Mouse (Mus musculus) hindbrain, embryonic 12.5 days (tissue): ENCODE measurements around the gene Sh3bp5. TPM values are rescaled to one million over a fixed set of nuclear protein-coding genes. Genes with fewer than 3 reads are reported as not detected.

Experiments
- ATAC-seq: fragments of 200-750 bp; cut with Nextera tagmentation; 2 replicates; pipeline ENCODE4 v1.8.0; 2017; ENCODE audit warnings: moderate TSS enrichment; ENCODE audit not compliant: low FRiP score
- H3K27ac ChIP-seq: fragments of 300-500 bp; sonication (generic); 2 replicates; pipeline ENCODE4 v1.5.1; 2016; ENCODE audit warnings: mild to moderate bottlenecking
- H3K27me3 ChIP-seq: fragments of 300-500 bp; sonication (generic); 2 replicates; pipeline ENCODE4 v1.6.1; 2016; ENCODE audit warnings: mild to moderate bottlenecking
- H3K36me3 ChIP-seq: fragments of 300-500 bp; sonication (generic); 2 replicates; pipeline ENCODE4 v1.6.1; 2016; ENCODE audit warnings: mild to moderate bottlenecking
- H3K4me1 ChIP-seq: fragments of 300-500 bp; sonication (generic); 2 replicates; pipeline ENCODE4 v1.6.1; 2016
- H3K4me2 ChIP-seq: fragments of 300-500 bp; sonication (generic); replicated peaks from 2 replicates; pipeline ENCODE4 v1.6.1; 2016; ENCODE audit warnings: mild to moderate bottlenecking
- H3K4me3 ChIP-seq: fragments of 300-500 bp; sonication (generic); 2 replicates; pipeline ENCODE4 v1.5.1; 2016; ENCODE audit warnings: mild to moderate bottlenecking
- H3K9ac ChIP-seq: fragments of 300-500 bp; sonication (generic); 2 replicates; pipeline ENCODE4 v1.6.1; 2016; ENCODE audit warnings: mild to moderate bottlenecking, moderate library complexity
- H3K9me3 ChIP-seq: fragments of 300-500 bp; sonication (generic); replicated peaks from 2 replicates; pipeline ENCODE4 v1.6.1; 2016; ENCODE audit warnings: mild to moderate bottlenecking
- WGBS: fragments of 180-500 bp; shearing (Covaris S2); methylation state at CpG from one replicate; pipeline ENCODE4 v1.1.7; 2016; 5-methylcytosine and 5-hydroxymethylcytosine counted together
- polyA plus RNA-seq: library from polyadenylated mRNA; unstranded; fragments of >200 nt; fragmentation: Nextera tagmentation; extraction: Ambion mirVana; gene quantifications from 2 replicates; pipeline ENCODE4 v1.2.1, GENCODE M21; 2016

Gene Sh3bp5
- polyA plus RNA-seq, 1 experiment from 2014 or later: 54.9 TPM

DNA sequence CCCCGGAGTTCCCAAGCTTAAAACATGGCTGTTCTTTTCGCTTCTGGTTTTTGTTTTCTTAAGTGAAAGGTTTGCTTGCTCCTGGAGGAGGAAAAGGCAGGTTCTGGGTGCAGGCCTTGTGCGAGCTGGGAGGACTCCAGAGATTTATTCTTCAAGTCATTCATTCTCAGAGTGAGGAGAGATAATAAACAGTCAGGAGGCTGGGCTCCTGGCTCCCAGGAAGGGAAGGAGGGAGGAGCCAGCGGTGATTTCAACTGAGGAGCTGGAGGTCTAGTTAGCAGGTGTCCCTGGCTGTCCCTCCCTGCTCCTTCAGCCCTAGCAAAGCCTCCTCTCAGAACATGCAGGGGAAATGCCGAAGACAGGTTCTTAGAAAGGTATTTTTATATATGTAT lies 6.9 kb downstream of the Sh3bp5 start:
- H3K27me3 ChIP-seq: peaks cover 3% of the 10 kb centered on the region; the same call in 1 of the 2 replicates

DNA sequence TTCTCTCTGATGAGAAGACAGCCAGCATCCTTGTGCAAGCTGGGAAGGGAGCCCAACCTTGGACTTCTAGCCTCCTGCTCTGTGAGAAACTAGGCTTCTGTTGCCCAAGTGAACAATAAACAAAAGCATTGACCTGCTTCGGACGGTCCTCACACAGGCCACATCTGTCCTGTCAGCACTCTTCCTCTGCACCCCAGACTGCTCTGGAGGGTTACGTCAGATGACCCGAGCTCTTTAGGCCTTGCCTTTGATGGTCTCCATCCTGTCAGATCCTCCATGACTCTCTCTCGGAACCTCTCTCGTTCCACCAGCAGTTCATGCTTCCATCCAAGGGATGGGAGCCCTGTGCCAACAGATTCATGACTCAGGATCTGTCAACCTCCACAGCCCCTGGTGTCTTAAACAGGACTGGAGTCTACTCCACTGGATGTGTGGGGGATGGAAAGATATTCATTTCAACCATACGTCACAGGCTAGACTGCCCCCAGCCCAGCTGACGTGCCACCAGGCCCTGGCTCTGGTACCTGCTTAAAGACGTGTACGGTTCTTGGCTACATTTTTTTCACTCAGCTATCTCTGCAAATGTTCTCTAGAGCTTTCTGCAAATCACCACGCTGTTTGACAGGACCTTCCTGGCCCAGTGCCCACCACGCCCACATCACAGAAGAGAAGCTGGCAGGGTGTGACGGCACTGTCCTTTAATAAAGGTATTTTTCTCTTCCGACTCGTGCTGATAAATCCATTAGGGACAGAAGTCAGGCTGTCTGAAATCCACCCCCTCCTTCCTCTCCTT lies 7.5 kb downstream of the Sh3bp5 start:
- Histone ChIP-seq H3K4me2 (no peak overlapping the region), H3K9ac (no peak overlapping the region), H3K27me3 (no peaks in the 10 kb centered on the region), H3K4me1 (peaks cover 19% of the 10 kb centered on the region), H3K36me3 (peaks cover 32% of the 10 kb centered on the region), H3K4me3 (no peak overlapping the region), H3K27ac (no peak overlapping the region), H3K9me3 (0 out of 2 replicates have a peak, but pooled peaks cover 6% of the 10 kb centered on the region)
- no peak for ATAC-seq
- 78% methylated on average over 15 of the region's 15 CpGs for WGBS

More for the DNA sequence above, 6.9 kb downstream of the Sh3bp5 start:
- H3K36me3 ChIP-seq: peaks cover 32% of the 10 kb centered on the region
- no peak overlapping the region for H3K4me2 ChIP-seq
- 66% methylated on average over 5 of the region's 5 CpGs for whole genome bisulfite sequencing
- no peak overlapping the region for H3K4me3 ChIP-seq
- peaks cover 21% of the 10 kb centered on the region for H3K4me1 ChIP-seq
- ATAC-seq: no peak
- no peak overlapping the region for H3K9ac ChIP-seq
- H3K9me3 ChIP-seq: 0 out of 2 replicates have a peak, but pooled peaks cover 6% of the 10 kb centered on the region
- no peak overlapping the region for H3K27ac ChIP-seq

DNA sequence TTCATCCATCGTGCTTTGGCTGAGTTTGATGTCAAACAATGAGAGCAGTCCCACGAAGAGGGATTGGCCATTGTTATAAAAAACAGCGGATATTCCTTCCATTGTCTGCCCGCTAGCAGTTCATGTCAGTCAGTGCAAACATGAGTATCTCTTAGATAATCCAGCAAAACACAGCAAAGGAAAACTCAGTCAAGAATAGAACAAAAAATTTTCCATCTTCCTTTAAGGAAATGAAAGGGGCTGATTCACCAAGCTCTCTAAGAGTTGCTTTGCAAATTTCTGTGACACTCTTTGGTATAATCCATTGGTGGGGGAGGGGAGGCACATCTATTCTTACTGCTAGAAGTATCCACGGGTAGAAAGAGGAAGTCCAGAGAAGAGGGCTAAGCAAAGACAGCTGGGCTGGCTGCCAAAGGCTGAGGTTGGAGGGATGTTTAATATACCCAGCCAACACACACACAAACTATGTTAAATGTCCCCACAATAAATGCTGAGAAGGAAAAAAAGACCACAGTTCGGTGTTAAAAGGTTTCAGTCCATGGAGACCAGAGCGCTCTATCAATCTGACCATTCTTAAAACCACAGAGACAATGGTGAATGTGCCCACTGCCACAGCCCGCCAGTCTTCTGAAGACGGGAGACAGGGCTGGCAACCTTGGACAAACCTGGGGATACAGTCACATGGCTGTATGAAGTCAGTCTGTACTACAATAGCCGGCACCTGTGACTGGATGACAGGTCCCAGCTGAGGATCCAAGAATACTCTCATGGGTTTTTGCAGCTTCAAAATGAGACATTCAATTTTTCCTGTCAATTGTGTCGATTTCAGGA lies 12.7 kb downstream of the Sh3bp5 start:
- Histone ChIP-seq H3K4me2 (no peak overlapping the region), H3K36me3 (peaks cover 24% of the 10 kb centered on the region), H3K9ac (no peak overlapping the region), H3K27ac (0 out of 2 replicates have a peak overlapping the region, but pooled peaks have one; percentile 19), H3K9me3 (0 out of 2 replicates have a peak, but pooled peaks cover 6% of the 10 kb centered on the region), H3K27me3 (no peaks in the 10 kb centered on the region), H3K4me1 (peaks cover 22% of the 10 kb centered on the region), H3K4me3 (no peak overlapping the region)
- ATAC-seq: no peak
- WGBS: 69% methylated on average over 11 of the region's 11 CpGs

DNA sequence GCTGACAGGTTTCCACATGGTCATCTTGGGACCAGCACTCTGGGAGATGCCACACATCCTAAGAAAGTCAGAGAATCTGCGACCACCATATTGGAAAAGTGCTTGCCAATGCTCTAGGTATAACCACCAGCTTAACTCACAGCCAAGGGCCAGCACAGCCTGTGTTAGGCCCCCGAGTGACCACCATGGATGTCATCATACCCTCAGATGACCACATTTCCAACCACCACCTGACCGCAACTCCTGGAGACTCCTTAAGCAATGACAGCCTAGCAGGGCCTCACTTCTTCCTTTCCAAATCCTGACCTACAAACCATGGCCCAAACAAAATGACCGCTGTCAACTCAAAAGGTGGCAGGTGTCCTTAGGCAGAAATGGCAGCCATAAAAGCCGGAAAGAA lies 13.5 kb downstream of the Sh3bp5 start:
- Histone ChIP-seq H3K27ac (no peak overlapping the region), H3K4me3 (no peak overlapping the region), H3K4me1 (peaks cover 21% of the 10 kb centered on the region), H3K4me2 (no peak overlapping the region), H3K9ac (no peak overlapping the region), H3K36me3 (peaks cover 17% of the 10 kb centered on the region), H3K27me3 (no peaks in the 10 kb centered on the region), H3K9me3 (0 out of 2 replicates have a peak, but pooled peaks cover 6% of the 10 kb centered on the region)
- no peak for ATAC-seq
- 94% methylated on average over 5 of the region's 5 CpGs for WGBS

DNA sequence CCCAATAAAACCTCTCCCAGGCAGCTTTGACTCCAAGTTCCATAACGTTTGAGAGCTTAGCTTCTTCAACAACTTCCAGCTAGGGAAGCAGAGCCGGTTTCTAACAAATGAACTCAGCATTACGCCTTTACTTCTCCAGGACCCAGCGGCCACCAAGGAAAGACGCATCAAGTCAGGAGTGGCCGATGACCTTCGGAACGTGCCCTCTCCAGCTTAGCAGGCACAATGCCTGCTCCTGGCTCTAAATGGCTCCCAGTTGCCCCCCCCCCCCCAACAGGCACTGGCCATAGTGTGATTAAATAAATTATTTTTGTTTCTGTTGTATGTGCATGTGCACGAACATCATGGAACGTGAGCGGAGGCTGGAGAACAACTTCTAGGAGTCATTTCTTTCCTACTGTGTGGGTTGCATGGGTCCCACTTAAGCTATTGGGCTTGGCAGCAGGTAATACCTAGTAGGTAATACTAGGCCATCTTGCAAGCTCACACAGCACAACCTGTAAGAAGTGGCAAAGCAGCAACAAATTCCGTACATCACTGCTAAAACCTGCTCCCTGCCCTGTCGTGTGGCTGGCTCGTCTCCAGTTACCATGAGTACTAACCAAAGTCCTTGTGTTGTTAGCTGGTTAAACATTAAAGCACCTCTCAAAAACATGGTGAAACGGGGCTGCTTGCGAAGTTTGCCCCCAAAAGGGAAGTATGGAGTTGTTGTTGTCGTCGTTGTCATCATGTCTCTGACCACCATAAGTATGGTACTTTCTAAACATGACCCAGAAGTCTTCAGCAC lies 14.2 kb downstream of the Sh3bp5 start:
- Histone ChIP-seq H3K4me2 (no peak overlapping the region), H3K27ac (no peak overlapping the region)
- no peak for ATAC-seq

DNA sequence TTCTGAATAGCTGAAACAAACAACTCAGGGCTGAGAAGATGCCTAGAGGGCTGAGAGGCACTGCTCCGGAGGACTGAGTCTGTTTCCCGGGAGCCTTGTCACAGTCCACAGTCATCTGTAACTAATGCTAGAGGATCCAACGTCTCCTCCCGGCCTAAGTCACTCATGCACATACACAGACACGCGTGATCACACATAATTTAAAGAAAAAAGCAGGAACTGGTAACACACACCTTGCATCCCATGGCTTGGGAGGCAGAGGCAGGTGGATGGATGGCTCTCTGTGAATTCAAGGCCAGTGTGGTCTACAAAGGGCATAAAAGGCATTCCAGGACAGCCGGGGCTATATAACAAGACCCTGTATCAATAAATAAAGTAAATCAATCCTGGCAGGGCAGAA lies 14.9 kb downstream of the Sh3bp5 start:
- Histone ChIP-seq H3K4me3 (no peak overlapping the region), H3K4me1 (peaks cover 21% of the 10 kb centered on the region), H3K27me3 (no peaks in the 10 kb centered on the region), H3K36me3 (peaks cover 4% of the 10 kb centered on the region), H3K4me2 (no peak overlapping the region), H3K9me3 (0 out of 2 replicates have a peak, but pooled peaks cover 5% of the 10 kb centered on the region), H3K9ac (no peak overlapping the region), H3K27ac (no peak overlapping the region)
- ATAC-seq: no peak
- WGBS: 47% methylated on average over 7 of the region's 7 CpGs

More for the DNA sequence above, 14.2 kb downstream of the Sh3bp5 start:
- peaks cover 21% of the 10 kb centered on the region for H3K4me1 ChIP-seq
- H3K36me3 ChIP-seq: peaks cover 11% of the 10 kb centered on the region
- no peaks in the 10 kb centered on the region for H3K27me3 ChIP-seq
- 85% methylated on average over 18 of the region's 18 CpGs for WGBS
- H3K9me3 ChIP-seq: 0 out of 2 replicates have a peak, but pooled peaks cover 6% of the 10 kb centered on the region
- no peak overlapping the region for H3K4me3 ChIP-seq
- H3K9ac ChIP-seq: no peak overlapping the region

DNA sequence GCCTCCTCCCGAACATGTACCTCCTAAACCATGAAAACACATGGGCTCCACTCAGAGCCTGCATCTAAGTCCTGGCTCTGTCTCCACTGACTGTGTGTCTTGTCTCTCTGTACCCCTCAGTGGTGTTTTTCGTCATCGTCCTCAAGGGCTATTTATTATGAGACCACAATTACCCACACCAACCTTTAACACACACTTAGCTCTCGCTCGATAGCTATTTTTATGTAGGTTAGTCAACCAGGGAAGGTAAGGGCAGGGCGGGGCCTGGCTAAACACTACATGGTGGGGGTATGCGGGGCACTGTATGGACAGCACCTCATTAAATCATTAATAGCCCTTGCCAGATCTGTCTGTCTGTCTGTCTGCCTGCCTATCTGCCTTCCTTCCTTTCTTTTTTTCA lies 15.3 kb downstream of the Sh3bp5 start:
- Histone ChIP-seq H3K9me3 (0 out of 2 replicates have a peak, but pooled peaks cover 1% of the 10 kb centered on the region), H3K9ac (no peak overlapping the region), H3K27me3 (no peaks in the 10 kb centered on the region), H3K36me3 (no peaks in the 10 kb centered on the region; the same call in 1 of the 2 replicates), H3K4me1 (peaks cover 21% of the 10 kb centered on the region), H3K4me3 (no peak overlapping the region), H3K27ac (no peak overlapping the region), H3K4me2 (no peak overlapping the region)
- no peak for ATAC-seq
- 90% methylated on average over 7 of the region's 7 CpGs for WGBS

DNA sequence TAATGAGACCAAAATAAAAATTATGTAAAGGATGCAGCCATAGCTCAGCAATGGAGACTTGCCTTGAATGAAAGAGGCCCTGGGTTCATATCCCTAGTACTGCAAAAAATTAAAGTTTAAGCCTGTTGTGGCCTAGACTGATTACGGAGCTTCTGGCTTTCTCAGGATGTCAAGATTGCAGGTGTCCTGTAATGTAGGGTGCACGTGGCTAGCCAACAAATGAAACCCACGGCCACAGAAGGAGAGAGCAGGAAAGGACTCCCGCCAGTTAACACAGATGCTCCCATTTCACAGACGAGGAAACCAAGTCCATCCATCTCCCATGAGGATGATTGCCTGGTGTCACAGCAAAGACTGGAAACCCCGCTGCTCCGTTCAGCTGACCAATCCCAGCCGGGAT lies 15.7 kb downstream of the Sh3bp5 start:
- Histone ChIP-seq H3K27ac (no peak overlapping the region), H3K4me2 (no peak overlapping the region), H3K27me3 (no peaks in the 10 kb centered on the region), H3K9me3 (no peaks in the 10 kb centered on the region), H3K36me3 (no peaks in the 10 kb centered on the region; the same call in 1 of the 2 replicates), H3K4me3 (no peak overlapping the region), H3K4me1 (peaks cover 21% of the 10 kb centered on the region), H3K9ac (no peak overlapping the region)
- ATAC-seq: no peak
- WGBS: 96% methylated on average over 8 of the region's 8 CpGs

DNA sequence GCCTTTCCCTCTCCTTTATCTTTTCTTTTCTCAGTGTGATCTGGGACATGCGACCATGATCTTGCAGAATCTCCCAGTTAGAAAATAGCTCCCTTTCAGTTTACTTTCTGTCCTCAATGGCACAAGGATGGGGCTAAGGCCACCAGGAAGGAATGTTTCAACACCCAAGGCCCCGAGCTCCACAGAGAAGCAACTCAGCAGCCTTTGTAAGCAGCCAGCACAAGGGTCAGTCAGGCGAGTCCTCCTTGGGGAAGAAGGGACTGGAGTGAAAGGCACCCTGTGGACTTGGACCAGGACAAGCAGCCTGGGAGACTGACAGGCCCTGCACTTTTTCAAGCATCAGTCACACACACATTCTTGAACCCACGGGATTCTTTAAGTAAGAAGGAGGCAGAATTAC lies 16.6 kb downstream of the Sh3bp5 start:
- Histone ChIP-seq H3K4me1 (peaks cover 21% of the 10 kb centered on the region), H3K9me3 (no peaks in the 10 kb centered on the region), H3K36me3 (no peaks in the 10 kb centered on the region; the same call in 1 of the 2 replicates), H3K4me3 (no peak overlapping the region), H3K4me2 (no peak overlapping the region), H3K27ac (no peak overlapping the region), H3K9ac (no peak overlapping the region), H3K27me3 (no peaks in the 10 kb centered on the region)
- 32% methylated on average over 4 of the region's 4 CpGs for WGBS
- ATAC-seq: no peak

DNA sequence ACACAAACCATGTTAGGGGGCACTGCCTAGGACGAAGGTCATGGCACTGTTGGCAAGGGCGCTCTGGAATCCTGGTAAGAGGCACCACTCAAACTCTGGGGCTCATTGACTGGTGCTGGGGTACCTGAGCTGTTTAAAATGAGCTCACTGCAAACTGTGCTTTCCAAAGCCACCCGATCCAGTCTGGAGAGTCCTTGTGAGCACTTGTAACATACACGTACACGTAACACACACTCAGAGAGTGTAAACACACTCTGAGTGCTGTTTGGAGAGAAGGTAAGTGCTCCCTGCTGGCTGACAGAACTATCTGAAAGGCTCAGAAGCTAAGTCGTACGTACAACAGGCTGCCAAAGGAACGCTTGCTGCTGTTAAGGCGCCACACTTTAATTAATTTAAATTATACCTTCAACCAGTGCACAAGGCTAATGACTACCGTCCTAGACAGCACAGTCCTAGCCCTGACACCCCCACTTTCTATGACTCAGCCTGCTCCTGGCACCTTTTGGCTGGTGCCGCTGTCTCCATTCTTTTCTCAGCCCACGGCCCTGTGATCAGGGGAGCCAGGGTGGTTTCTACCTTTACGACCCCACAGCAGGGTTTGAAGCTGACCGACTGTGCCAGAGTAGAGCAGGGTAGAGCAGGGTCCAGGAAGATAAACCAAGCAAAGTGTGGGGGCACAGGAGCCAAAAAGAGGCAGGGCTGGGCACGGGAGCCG lies 18.9 kb downstream of the Sh3bp5 start:
- Histone ChIP-seq H3K9ac (no peak overlapping the region), H3K36me3 (no peaks in the 10 kb centered on the region; the same call in 1 of the 2 replicates), H3K4me2 (no peak overlapping the region), H3K27ac (no peak overlapping the region), H3K9me3 (no peaks in the 10 kb centered on the region), H3K4me3 (no peak overlapping the region), H3K27me3 (no peaks in the 10 kb centered on the region), H3K4me1 (peaks cover 26% of the 10 kb centered on the region)
- 88% methylated on average over 16 of the region's 16 CpGs for WGBS
- ATAC-seq: no peak

DNA sequence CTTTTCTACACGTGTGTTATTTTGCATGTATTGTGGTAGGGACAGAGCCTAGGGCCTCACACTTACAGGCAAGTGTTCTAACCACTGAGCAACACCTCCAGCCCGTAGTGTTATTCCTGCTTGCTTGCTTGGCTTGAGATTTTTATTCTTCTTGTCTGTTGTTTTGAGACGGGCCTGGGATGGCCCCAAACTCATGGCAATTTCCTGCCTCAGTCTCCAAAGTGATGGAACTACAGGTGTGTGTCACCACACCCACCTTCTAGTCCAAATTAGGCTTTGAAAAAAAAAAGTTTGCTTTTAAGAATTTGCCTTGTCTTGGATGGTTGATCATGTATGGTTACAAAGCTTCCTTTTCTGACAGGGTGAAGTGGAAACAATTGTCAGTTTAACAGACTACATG lies 19.5 kb downstream of the Sh3bp5 start:
- Histone ChIP-seq H3K27me3 (no peaks in the 10 kb centered on the region), H3K4me2 (no peak overlapping the region), H3K9me3 (no peaks in the 10 kb centered on the region), H3K4me1 (peaks cover 22% of the 10 kb centered on the region), H3K9ac (no peak overlapping the region), H3K4me3 (no peak overlapping the region), H3K36me3 (no peaks in the 10 kb centered on the region), H3K27ac (no peak overlapping the region)
- WGBS: 82% methylated on average over 3 of the region's 3 CpGs
- no peak for ATAC-seq
